ENCODE assay signal across 18 mouse cellular contexts in the genomic region with DNA sequence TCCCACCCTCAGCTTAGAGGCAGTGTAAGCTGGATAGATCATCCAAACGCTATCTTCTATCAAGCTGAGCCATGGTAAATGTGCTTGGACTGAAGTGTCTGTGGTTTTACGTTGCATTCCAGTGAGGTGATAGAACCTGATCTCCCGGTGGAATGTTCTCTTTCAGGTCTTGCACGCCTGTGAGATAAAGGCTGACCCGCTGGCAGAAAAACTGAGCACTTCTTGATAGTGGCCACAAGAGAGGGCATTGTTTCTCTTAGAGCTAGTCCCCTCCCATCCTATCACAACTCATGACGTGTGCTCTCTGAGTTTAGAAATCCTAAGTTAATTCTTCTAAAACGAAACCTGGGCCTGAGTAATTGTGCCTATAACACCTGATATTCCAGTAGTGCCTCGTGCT.
DNase-seq lines count a peak whose midpoint lies in the region; ATAC-seq lines count a peak whose summit lies in the region.
"Had no signal": no experiment of that assay in that cellular context is flagged by ENCODE, and none has a peak within 500 bp of the region (broad histone marks: within the 10 kb centered on the region; RNA-seq: fewer than 3 reads in every experiment).

No protein-coding gene starts in this region.

- no peaks in the 10 kb centered on the region for H3K36me3 ChIP-seq in heart, embryonic 13.5 days
- H3K36me3 ChIP-seq in intestine, embryonic 16.5 days (ENCODE audit: control insufficient read depth, insufficient read depth, low read length) = no peaks in the 10 kb centered on the region
- no peaks in the 10 kb centered on the region for H3K36me3 ChIP-seq in midbrain, embryonic 16.5 days (ENCODE audit: control insufficient read depth, insufficient read depth, low read length)
- H3K36me3 ChIP-seq: embryonic facial prominence, embryonic 15.5 days; liver, embryonic 12.5 days; midbrain, embryonic 13.5 days had no signal

- no peaks in the 10 kb centered on the region for H3K27me3 ChIP-seq in heart, embryonic 13.5 days (replicated peaks)
- no peaks in the 10 kb centered on the region for H3K27me3 ChIP-seq in intestine, embryonic 16.5 days (replicated peaks; ENCODE audit: control insufficient read depth, insufficient read depth, low read length)
- no peaks in the 10 kb centered on the region for H3K27me3 ChIP-seq in midbrain, embryonic 16.5 days (ENCODE audit: control insufficient read depth, insufficient read depth, low read depth, low read length)
- H3K27me3 ChIP-seq: embryonic facial prominence, embryonic 15.5 days; liver, embryonic 12.5 days; midbrain, embryonic 13.5 days; Patski had no signal

- intact Hi-C loops in heart, postnatal 14 days (cut with DNase I) = loop anchor here (5.0 kb wide), 1 partner anchor 41 kb away; no protein-coding TSS in a partner anchor
- intact Hi-C loops in heart, postnatal 25 days (cut with DNase I) = no loop called here
- intact Hi-C loops in left cerebral cortex, postnatal 25 days (cut with DNase I) = no loop called here

- H3K4me2 ChIP-seq in heart, embryonic 13.5 days = peak overlapping the region; percentile 35; the same call in 1 of the 2 replicates
- H3K4me2 ChIP-seq in intestine, embryonic 16.5 days (ENCODE audit: low read depth, low read length) = no peak overlapping the region
- H3K4me2 ChIP-seq in midbrain, embryonic 16.5 days (ENCODE audit: low read length) = no peak overlapping the region
- H3K4me2 ChIP-seq: embryonic facial prominence, embryonic 15.5 days; liver, embryonic 12.5 days; midbrain, embryonic 13.5 days had no signal

- no peak overlapping the region for H3K9ac ChIP-seq in heart, embryonic 13.5 days
- H3K9ac ChIP-seq in intestine, embryonic 16.5 days (ENCODE audit: low read depth, low read length) = no peak overlapping the region
- H3K9ac ChIP-seq in midbrain, embryonic 16.5 days (ENCODE audit: low read depth, low read length) = no peak overlapping the region
- H3K9ac ChIP-seq: embryonic facial prominence, embryonic 15.5 days; liver, embryonic 12.5 days; midbrain, embryonic 13.5 days had no signal

- H3K4me1 ChIP-seq in heart, embryonic 13.5 days = peaks cover 50% of the 10 kb centered on the region
- H3K4me1 ChIP-seq in intestine, embryonic 16.5 days (ENCODE audit: control insufficient read depth, insufficient read depth, low read length) = peaks cover 16% of the 10 kb centered on the region
- H3K4me1 ChIP-seq in midbrain, embryonic 16.5 days (ENCODE audit: control insufficient read depth, insufficient read depth, low read length) = no peaks in the 10 kb centered on the region
- H3K4me1 ChIP-seq: liver, embryonic 12.5 days; midbrain, embryonic 13.5 days had no signal

- no peak for ATAC-seq in heart, embryonic 13.5 days (ENCODE audit: extremely low read depth, insufficient number of reproducible peaks, low FRiP score, low TSS enrichment)
- ATAC-seq in intestine, embryonic 16.5 days = peak; percentile 81
- no peak for ATAC-seq in midbrain, embryonic 16.5 days
- ATAC-seq: liver, embryonic 12.5 days; midbrain, embryonic 13.5 days had no signal

- no peak for DNase-seq in heart, postnatal 14 days
- DNase-seq in heart, postnatal 25 days (ENCODE audit: low spot score) = peak; percentile 3
- peak; percentile 37 for DNase-seq in lung, postnatal 36 days
- DNase-seq in left cerebral cortex, postnatal 25 days (ENCODE audit: low spot score in 2 of 2) = no peak
- DNase-seq: adrenal gland, postnatal 25 days; cerebellum, adult 18-20 months; gastrocnemius, postnatal 10 days; kidney, adult 11 months; kidney, postnatal 14 days; thymus, adult 18-20 months had no signal

- peak overlapping the region; percentile 78 for H3K27ac ChIP-seq in heart, embryonic 13.5 days (replicated peaks)
- H3K27ac ChIP-seq in intestine, embryonic 16.5 days (ENCODE audit: low read length) = no peak overlapping the region
- no peak overlapping the region for H3K27ac ChIP-seq in midbrain, embryonic 16.5 days (ENCODE audit: low read length)
- H3K27ac ChIP-seq: left cerebral cortex, adult 2 months; liver, embryonic 12.5 days; midbrain, embryonic 13.5 days had no signal

- H3K4me3 ChIP-seq in heart, embryonic 13.5 days = no peak overlapping the region
- H3K4me3 ChIP-seq in intestine, embryonic 16.5 days (ENCODE audit: low read length) = no peak overlapping the region
- no peak overlapping the region for H3K4me3 ChIP-seq in midbrain, embryonic 16.5 days (ENCODE audit: low read depth, low read length)
- H3K4me3 ChIP-seq: embryonic facial prominence, embryonic 15.5 days; left cerebral cortex, adult 2 months; liver, embryonic 12.5 days; midbrain, embryonic 13.5 days had no signal

- peaks cover 7% of the 10 kb centered on the region for H3K9me3 ChIP-seq in heart, embryonic 13.5 days
- no peaks in the 10 kb centered on the region for H3K9me3 ChIP-seq in intestine, embryonic 16.5 days (ENCODE audit: control insufficient read depth, low read length)
- H3K9me3 ChIP-seq in midbrain, embryonic 16.5 days (replicated peaks; ENCODE audit: control insufficient read depth, low read length, poor library complexity, severe bottlenecking) = no peaks in the 10 kb centered on the region; the same call in 1 of the 2 replicates
- H3K9me3 ChIP-seq: embryonic facial prominence, embryonic 15.5 days; liver, embryonic 12.5 days; midbrain, embryonic 13.5 days had no signal

- WGBS in heart, embryonic 13.5 days = 10% methylated on average over 8 of the region's 8 CpGs
- WGBS in intestine, embryonic 16.5 days = 55% methylated on average over 8 of the region's 8 CpGs
- WGBS in midbrain, embryonic 16.5 days = 86% methylated on average over 8 of the region's 8 CpGs

Comparison
In these comparisons a context has a peak if more than half of its experiments do, and no peak if none do; other contexts are left out.
1. DNase-seq: peak in heart, postnatal 25 days (single experiment) and lung, postnatal 36 days (single experiment); none in heart, postnatal 14 days (0 of 2) and left cerebral cortex, postnatal 25 days (0 of 2).